Mouse (Mus musculus): ENCODE data around the gene Dnm3.

- no peak for TF ChIP-seq MAZ (IDR thresholded peaks at IDR 0.05; ENCODE audit: low read depth, low read length)
- no peak for TF ChIP-seq POLR2A (IDR thresholded peaks at IDR 0.05; ENCODE audit: control insufficient read depth in 1 of 2, insufficient read depth in 1 of 2, low read depth in 1 of 2, low read length in 2 of 2, poor library complexity in 1 of 2)
- TF ChIP-seq MAX (IDR thresholded peaks at IDR 0.05; ENCODE audit: low read length): no peak
- no peak for TF ChIP-seq KAT2A (conservative IDR thresholded peaks at IDR 0.05; ENCODE audit: low read depth, low read length)
- TF ChIP-seq EP300 (IDR thresholded peaks at IDR 0.05; ENCODE audit: low read depth in 1 of 2, low read length in 2 of 2): no peak
- no peak for TF ChIP-seq CTCF (IDR thresholded peaks at IDR 0.05 in 2 of 3, conservative IDR thresholded peaks at IDR 0.05 in 1 of 3; ENCODE audit: control insufficient read depth in 1 of 3, insufficient read depth in 1 of 3, low read depth in 2 of 3, low read length in 3 of 3, poor library complexity in 1 of 3, severe bottlenecking in 1 of 3)
- TF ChIP-seq GATA1 (IDR thresholded peaks at IDR 0.05; ENCODE audit: low read depth, low read length): no peak
- TF ChIP-seq HCFC1 (IDR thresholded peaks at IDR 0.05; ENCODE audit: low read depth, low read length): no peak
- TF ChIP-seq SIN3A (IDR thresholded peaks at IDR 0.05; ENCODE audit: low read length): no peak
Measured at GRCm38 (mm10) chr1:162436672-162437071, 41.2 kb downstream of the Dnm3 start.
